Mouse (Mus musculus): ENCODE data around the gene Rhobtb3.
"Not testable (repeated sequence)": the region's sequence is repeated elsewhere in the genome, so short reads cannot be mapped to it uniquely, and the experiment has no call there.

Rhobtb3 gene

DNA sequence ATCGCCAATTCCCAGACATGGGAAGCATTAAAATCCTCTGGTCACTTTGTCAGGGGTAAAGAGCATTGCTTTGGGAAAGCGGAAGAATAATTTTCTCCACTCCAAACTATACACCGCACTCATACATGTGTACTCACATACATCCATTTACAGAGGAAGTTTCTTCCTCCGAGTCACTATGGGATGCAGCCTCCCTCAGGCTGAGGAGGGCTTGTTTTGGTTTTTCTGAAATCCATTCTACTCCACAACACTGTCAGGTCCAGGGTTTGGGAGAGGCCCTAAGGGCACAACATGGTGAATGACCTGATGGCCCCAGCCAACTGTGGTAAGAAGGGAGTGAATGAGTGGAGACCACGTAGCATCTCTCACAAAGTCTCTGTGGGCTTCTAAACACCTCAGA is 14.7 kb downstream of the Rhobtb3 start:
- in situ Hi-C loops (cut with MboI, MseI), result not testable (repeated sequence)

DNA sequence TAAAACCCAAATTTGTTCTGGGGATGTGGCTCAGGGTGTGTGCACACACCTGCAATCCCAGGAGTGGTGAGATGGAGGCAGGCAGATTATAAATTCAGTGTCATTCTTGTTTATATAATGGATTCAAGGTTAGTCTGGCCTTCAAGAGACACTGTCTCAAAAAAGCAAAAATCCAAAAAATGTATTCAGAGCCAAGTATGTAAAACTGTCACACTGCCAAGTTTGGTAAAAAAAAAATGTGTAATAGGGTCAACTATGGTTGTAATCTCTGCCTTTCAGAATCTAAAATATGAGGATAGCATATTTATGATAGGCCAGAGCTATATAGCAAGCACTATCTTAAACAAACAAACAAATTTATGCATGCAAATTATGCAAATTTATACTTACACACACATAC is 15.8 kb downstream of the Rhobtb3 start:
- in situ Hi-C loops (cut with MboI, MseI), result no loop called here

DNA sequence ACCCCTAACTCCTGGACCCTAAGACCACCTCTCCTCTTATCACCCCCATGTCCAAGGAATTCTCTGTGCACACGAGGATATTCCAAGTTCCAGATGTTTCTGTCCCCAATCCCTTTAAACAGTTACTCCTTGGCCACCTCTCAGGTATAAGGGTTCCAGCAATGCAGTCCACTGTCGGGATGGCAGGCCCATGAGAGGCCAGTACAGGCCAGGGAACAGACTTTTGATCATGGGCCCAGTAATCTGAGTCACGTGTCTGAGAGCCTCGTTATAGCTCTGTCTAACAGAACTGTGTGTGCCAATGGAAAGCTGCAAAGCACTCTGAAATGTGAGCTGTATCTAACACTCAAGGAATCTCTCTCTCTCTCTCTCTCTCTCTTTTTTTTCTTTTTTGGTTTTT is 29.6 kb downstream of the Rhobtb3 start:
- in situ Hi-C loops (cut with MboI, MseI), result no loop called here

DNA sequence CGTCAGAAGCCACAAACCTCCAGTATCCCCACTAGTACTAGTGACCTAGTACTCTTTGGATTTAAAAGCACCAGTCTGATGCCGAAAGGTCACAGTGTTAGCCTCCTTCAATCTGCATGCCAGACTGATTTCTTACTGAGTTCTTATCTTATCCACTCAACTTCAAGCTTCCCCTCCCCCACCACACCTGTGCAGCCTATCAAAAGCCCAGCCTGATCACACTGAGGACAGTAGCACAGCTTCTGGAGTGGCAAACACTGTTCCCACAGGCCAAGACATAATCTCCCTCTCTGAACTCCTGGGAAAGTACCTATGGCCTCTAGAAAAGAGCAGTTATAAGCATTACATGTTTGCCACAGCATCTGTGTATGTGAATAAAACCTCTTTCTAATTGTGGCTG is 35.5 kb downstream of the Rhobtb3 start:
- in situ Hi-C loops (cut with MboI, MseI), result no loop called here

DNA sequence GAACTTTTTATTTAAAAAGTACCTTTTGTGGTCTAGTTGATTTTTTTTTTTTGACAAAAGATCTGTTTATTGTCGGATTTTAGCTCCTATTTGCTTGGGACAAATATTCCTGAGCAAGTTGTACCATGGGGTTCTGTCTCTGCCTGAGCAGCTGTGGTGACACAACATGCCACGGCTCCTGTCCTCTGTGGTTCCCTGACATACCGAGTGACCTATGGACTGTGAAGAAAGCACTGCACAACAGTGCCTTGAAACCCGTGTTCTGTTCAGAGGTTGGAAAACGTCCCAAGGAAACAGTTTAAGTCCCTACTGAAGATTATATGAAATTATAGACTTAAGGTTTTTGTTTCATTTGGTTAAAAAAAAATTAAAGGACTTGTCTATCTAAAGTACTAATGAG is 36.6 kb downstream of the Rhobtb3 start:
- in situ Hi-C loops (cut with MboI, MseI), result no loop called here

DNA sequence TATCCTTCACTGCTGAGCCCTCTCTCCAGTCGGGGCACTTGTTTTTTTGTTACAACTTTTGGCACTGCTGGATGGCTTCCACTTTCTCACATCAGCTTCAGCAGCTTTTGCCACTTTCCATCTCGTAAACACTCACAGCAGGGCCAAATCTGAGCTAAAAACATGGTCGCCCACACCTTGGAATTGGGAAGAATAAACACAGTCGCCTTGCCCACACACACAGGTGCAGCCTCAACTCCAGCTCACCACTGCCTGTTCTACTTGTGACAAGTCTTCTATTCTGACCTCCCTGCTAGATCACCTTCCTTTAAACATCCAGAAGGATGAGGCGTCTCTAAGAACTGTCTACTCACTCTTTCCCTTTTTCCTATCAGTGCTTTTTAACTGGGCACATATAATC is 39.1 kb downstream of the Rhobtb3 start:
- in situ Hi-C loops (cut with MboI, MseI), result no loop called here

DNA sequence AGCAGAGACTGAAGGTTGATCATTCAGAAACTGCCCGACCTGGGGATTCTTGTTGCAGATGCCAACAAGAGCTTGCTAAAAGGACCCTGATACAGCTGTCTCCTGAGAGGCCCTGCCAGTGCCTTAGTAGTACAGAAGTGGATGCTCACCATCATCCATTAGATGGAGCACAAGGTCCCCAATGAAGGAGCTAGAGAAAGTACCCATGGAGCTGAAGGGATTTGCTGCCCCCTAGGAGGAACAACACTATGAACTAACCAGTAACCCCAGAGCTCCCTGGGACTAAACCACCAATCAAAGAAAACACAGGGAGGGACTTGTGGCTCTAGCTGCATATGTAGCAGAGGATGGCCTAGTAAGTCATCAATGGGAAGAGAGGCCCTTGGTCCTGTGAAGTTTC is 42.8 kb downstream of the Rhobtb3 start:
- in situ Hi-C loops (cut with MboI, MseI), result not testable (repeated sequence)

DNA sequence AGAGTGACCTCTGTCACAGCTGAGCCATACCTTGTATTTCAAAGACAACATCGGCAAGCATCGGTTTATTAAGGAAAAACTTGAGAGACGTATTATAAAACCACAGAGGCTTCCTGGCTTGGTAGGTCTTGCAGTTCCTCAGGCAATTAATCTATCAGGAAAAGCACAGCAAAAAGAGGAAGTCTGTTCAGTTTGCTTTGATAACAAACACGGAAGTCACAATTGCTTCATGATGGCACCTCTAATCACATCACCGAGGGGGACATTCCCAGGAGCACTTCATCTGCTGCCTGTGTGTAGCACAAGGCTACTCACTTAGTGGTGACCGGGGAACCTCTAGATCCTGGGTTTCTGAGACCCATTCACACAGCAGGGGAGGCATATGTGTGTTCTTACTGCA is 50.8 kb downstream of the Rhobtb3 start:
- in situ Hi-C loops (cut with MboI, MseI), result no loop called here

DNA sequence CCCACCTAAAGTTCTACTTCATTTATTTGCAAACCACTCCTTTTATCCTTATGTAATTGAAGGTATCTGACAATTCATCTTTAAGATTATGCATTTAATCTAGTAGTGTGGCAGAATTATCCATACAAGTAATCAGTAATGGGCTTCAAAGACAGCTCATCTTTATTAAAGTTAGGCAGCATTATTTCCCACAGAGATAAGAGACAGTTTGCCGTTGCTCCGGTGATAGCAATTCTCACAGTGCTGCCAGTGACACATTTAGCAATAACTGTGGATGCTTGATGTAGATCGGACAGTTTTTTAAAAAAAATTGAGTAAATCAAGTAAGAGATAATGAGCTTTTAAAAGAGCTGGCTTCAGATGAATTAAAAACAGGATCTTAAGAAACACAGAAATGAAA is 51.4 kb downstream of the Rhobtb3 start:
- in situ Hi-C loops (cut with MboI, MseI), result no loop called here

DNA sequence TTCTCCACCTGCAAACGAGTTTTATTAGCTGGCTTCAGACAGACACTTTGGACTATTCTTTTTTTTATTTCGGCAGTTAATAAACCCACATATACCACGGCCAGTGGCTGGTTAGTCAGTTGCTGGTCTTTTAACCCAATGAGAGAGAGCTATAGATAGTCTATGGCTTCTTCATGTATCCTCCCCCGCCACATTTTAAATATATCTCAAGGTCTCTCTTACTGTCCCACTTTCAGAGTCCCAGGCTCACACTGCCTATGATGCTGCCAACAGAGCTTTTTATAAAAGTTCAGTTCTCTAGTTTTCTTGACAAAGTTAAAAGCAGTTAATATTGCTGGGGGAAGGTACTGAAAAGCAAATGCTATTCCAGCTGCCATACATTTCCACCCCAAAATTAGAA is 51.9 kb downstream of the Rhobtb3 start:
- in situ Hi-C loops (cut with MboI, MseI), result no loop called here

DNA sequence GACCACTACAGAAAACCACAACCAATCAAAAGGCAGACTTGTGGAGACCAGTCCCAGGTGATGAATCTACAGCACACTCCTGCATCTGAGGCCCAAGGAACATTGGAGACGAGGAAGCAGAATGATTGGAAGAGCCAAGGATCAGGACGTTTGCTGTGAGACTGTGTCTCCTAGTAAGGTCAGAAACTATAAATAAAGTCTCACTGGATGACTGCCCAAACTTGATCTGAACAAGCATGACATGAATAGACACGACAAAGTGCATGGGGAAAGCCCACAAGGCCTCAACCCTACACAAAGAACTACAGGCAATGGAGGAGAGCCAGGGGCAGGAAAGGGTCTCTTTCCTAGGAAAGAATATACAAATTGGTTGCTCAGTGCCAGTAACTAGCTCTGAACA is 59.9 kb downstream of the Rhobtb3 start:
- in situ Hi-C loops (cut with MboI, MseI), result no loop called here

DNA sequence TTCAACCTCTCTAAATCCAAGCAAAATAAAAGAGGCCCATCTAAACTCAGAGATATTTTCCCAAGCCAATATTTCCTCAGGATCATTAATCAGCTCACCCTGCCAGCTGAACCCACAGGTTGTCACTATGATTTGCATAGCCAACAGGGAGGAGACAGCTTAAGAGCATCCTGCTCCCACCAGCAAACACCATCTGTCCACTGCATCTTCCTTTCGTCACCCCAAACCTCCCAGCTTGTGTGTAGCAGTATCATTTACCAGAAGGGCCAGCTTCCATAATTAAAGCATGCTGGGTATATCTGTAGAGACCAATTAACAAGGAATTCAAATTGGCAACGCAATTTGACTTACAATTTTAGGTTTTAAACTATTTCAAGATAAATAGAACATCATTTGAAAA is 63.2 kb downstream of the Rhobtb3 start:
- in situ Hi-C loops (cut with MboI, MseI), result no loop called here

DNA sequence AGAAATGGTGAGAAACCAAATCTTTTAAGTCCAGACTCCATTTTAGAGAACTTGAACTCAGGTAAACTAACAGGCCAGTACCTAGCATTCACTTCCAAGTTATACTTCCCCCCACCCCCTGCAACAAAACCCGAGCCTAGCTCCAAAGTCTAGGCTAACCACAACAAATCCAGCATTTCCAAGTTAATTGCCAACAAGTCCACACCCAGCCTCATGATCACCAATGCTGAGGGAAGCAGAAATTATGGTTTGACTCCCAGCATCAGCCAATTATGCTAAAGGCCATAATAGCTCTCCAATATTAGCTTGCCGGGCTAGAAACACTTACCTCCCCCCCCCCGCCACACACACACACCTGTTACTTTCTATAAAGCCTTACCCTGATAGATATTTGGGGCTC is 64.0 kb downstream of the Rhobtb3 start:
- in situ Hi-C loops (cut with MboI, MseI), result no loop called here

DNA sequence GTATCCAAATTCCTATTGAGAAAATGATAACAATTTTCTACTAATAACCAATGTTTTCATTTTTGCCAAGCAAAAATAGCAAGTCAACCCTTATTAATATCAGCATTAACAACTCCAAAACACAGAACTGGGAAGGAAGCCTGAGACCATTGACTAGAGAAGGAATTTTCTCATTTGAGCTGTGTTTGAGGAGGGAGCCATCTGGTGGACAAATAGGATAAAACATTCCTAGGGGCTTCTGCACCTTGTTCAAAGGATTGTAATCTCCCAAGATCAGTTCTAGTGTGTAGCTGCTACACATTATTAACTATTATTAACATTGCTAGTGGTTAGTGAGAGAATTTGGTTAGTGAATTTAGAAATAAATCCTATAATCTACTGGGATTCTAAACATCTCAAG is 65.8 kb downstream of the Rhobtb3 start:
- in situ Hi-C loops (cut with MboI, MseI), result no loop called here

DNA sequence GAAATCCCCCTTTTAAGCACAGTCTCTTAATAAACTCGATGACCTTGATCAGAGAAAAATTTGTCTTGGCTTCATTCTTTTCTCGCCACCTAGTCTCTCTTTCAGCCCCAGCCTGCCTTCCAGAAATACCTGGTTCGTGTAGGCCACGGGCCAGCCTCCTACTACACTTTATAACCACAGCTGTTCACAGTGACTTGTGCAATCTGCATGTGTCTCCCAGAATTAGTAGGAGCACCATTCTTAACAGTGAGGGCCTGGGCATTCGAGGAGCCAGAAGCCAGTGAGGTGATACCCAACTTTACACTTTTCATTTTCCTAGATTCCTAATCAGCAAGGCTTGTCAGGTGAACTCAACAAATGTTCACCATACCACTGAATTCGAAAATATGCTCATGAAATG is 67.1 kb downstream of the Rhobtb3 start:
- in situ Hi-C loops (cut with MboI, MseI), result no loop called here

DNA sequence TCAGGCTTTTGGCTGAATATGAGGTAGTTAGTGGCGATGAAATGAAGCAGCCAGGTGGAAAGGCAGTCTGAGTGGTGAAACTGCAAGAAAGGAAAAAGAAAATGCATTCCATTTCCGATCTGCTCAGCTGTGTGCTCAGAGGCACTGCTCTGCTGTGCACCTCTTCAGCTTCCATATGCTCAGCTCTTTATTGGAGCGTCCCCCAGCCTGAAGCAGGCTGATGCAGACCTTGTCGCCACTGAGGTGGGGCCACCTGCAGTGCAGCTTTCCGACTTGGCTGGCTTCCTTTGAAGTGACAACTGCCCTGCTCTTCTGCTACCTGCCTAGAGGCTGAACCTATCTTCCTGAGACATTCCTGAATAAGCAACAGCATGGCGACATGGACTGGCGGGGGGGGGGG is 67.5 kb downstream of the Rhobtb3 start:
- in situ Hi-C loops (cut with MboI, MseI), result not testable (repeated sequence)

DNA sequence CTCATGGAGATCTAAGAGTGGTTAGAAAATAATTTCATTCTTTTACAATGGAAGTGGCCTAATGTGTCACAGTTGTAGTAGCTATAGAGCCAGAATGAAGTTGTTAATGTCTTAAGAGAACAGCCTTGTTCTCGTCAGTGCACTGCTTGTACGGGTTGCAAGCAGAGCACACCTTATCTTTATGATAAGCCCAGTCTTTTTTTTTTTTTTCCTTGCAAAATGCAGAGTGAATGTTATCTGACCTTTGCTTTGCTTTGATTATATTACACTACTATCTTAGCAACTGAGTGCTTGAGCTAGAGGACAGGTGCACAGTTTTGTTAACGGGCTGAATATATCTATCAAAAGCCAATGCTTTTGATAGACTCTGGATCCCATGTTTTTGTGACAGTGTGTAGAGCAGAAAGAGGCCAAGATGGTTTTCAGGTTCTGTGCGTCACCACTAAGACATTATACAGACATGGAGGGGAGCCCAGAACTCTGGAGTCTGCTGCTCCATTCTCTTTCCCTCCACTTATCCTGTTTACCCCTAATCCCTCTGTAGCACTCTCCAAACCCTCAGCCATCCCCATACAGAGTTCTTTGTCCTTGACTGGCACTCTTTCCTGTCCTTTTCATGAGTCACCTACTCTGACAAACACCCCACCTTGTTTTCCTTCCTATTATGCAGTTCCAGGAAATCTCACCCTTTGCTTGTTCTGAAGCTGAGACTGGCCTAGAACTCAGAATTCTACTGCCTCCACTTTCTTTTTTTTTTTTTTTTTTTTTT is 68.9 kb downstream of the Rhobtb3 start:
- in situ Hi-C loops (cut with MboI, MseI), result no loop called here

DNA sequence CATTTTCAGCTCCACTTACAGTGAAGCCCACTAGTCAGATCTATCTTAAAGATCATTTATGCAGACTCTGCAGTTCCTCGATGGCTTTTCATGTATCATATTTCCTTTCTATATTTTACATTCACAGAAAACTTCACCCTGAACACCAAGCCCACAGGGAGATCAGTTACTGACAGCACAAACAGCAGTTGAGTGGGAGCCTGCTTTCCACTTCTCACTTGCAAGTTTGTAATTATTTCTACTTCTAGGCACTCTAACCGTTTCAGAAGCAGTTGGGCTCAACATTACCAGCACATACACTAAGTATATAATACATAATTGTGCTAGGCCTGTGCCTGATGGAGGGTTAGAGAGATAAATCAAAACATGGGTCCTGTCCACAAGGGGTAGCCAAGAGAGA is 75.8 kb downstream of the Rhobtb3 start:
- in situ Hi-C loops (cut with MboI, MseI), result loop anchor here (10.0 kb wide), 1 partner anchor 53 kb away; no protein-coding TSS in a partner anchor

DNA sequence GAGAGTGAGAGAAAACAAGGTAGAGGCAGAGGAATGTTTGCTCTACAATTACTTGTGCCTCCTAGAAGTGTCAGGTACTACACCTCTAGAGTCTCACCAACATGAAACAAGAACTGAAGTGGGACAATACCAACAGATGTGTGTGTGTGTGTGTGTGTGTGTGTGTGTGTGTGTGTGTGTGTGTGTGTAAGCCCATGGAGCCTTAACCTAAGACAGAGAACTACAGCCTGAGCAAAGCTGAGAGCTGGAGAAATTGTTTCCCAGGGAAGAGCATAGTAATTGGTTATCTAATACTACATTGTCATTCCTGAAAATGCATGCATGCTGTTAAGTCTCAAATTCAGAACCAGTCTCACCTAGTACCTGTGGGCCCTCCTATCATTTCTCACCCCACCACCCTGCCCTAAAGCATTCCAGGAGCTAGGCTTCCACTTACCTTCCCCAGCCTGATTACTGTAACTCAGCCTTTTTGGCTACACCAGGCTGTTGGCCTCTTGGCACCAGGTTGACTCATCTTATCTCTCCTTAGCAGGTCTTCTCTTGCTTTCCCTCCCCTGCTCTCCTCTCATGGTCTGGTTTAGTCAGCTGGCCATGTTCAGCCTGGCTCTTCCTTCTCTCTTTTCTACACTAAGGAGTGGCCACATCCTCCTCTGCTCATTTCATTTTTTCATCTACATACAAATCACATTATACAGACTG is 78.1 kb downstream of the Rhobtb3 start:
- in situ Hi-C loops (cut with MboI, MseI), result loop anchor here (10.0 kb wide), 1 partner anchor 51 kb away; no protein-coding TSS in a partner anchor

DNA sequence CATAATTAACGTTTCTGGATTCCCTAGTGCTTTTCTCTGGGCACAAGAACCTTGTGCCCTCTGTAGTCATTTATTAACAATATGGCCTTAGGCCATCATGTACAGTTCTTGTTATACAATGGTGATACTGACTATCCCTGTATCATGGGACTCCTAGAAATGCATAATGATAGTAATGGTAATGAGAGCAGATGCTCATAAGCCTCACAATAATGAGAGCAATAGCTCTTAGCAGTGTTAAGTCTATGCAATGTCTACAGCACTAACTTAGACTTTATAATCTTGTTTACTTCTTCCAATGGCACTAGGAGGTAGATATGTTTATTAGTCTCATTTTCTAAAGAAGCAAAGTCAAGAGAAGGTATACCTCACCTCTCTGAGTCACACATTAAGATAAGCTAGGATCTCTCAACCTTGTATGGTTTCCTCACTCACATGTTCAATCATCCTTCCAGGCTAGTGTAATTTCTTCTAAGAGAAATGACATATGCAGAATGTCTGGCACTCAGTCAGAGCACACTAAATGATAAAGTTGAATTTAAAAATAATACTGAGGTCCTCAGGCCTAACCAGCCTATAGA is 84.4 kb downstream of the Rhobtb3 start:
- in situ Hi-C loops (cut with MboI, MseI), result no loop called here

DNA sequence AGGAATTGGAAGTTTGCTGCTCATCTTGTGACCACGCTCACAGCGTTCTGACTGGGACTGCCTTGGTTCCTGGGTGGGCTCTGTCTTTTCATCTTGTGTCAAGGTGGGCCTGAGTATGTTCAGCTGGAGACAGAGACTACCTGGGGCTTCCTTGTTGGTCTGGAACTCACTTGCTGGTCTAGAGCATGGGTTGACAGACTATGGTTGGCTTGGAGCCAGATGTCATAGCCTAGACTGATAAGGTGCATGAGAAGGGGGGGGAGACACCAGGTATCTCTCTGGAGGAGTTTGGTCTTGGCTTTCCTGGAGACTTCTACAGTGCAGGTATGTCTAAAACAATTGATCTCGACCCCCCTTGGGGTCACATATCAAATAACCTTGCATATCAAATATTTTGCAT is 90.6 kb downstream of the Rhobtb3 start:
- in situ Hi-C loops (cut with MboI, MseI), result no loop called here

DNA sequence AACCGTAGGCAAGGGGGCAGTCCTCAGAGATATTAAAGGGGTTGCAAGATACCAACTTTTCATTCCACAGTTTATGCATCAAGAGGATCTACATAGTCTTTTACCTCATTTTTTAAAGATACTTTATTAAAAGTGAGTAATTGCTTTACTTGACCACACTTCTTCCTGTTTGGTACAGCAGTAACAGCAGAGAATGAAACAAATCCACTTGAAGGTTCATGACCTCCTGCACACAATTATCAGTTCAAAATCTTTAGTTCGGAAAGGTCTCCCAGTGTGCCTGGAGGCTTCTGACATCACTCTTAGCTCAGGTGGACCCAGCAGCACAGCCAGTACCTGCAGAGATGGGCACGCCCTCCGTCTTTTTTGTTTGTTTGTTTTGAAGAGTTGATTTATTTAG is 91.7 kb downstream of the Rhobtb3 start:
- in situ Hi-C loops (cut with MboI, MseI), result no loop called here

DNA sequence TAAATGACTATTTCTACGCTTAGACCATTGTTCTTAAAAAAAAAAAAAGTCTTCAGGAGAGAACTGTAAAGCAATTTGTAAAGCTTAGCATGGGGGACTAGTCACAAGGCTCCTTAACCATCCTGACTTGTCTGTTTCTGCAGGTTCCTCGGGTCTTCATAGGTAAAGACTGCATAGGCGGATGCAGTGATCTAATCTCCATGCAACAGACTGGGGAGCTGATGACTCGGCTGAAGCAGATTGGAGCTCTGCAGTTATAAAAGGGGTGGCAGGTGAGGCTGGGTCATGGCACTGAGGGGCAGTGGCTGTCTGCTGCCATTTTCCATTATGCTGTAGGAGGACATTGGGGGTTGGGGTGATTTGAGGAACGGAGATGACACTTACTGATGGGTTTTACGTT is 96.7 kb downstream of the Rhobtb3 start:
- in situ Hi-C loops (cut with MboI, MseI), result loop anchor here (25.0 kb wide), 1 partner anchor 1485 kb away; the partner anchor contains the start of genes Ccdc127, Lrrc14b and Sdha

Measured in regulatory T cell (primary cell).